In the genomic region with DNA sequence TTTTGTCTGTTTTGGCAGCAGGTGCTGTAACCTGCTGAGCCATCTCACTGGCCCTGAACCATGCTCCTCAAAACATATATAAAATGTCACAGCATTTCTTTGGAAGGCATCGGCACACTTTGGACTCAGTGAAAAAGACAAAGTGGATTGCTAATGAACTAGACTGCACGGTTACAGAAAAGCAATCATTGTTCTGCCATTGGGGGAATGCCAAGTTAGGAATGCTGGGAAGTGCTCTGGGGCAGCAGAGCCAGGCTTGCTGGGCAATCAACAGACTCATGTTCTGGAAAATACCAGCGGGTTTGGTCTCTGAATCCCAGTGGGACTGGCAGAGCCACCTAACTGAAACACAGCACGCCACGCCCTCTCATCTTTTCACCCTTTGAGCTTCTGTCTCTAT, we compare ENCODE assay signal across 10 mouse cellular contexts. TPM values are rescaled to one million over a fixed set of nuclear protein-coding genes. Genes with fewer than 3 reads are reported as not detected.
A peak's percentile ranks its signal among the peaks of the same experiment; 100 is the strongest.
DNase-seq lines count a peak whose midpoint lies in the region; ATAC-seq and TF ChIP-seq lines count a peak whose summit lies in the region.
"Had no signal": no experiment of that assay in that cellular context is flagged by ENCODE, and none has a peak within 500 bp of the region (broad histone marks: within the 10 kb centered on the region; RNA-seq: fewer than 3 reads in every experiment).

No protein-coding gene starts in this region.

- ATAC-seq in intestine, embryonic 16.5 days, result no peak
- ATAC-seq in intestine, embryonic 15.5 days, result no peak
- ATAC-seq in megakaryocyte-erythroid progenitor cell, adult 5-6 weeks (replicated peaks; ENCODE audit: low FRiP score, low TSS enrichment, poor library complexity, severe bottlenecking), result no peak

- peak; percentile 10 for DNase-seq in cerebellum, adult 9-11 months
- DNase-seq in cerebellum, adult 9-10 months, result no peak
- DNase-seq in kidney, postnatal 10 days, result peak; percentile 50
- DNase-seq in gastrocnemius, postnatal 36 days, result no peak
- DNase-seq: thymus, adult 2 months had no signal

- no peak overlapping the region for H3K4me3 ChIP-seq in intestine, embryonic 16.5 days (ENCODE audit: low read length)
- no peak overlapping the region for H3K4me3 ChIP-seq in intestine, embryonic 15.5 days (replicated peaks)
- H3K4me3 ChIP-seq in ES-Bruce4 (ENCODE audit: low read depth, low read length), result peak overlapping the region; percentile 22

- no peak overlapping the region for H3K9ac ChIP-seq in intestine, embryonic 16.5 days (ENCODE audit: low read depth, low read length)
- H3K9ac ChIP-seq in intestine, embryonic 15.5 days, result no peak overlapping the region
- peak overlapping the region; percentile 57 for H3K9ac ChIP-seq in ES-Bruce4 (ENCODE audit: low read depth, poor library complexity, severe bottlenecking)
- H3K9ac ChIP-seq: liver, embryonic 14.5 days had no signal

- intact Hi-C loops in gastrocnemius, postnatal 36 days (cut with DNase I), result no loop called here

- no peak overlapping the region for H3K27ac ChIP-seq in intestine, embryonic 16.5 days (ENCODE audit: low read length)
- no peak overlapping the region for H3K27ac ChIP-seq in intestine, embryonic 15.5 days
- H3K27ac ChIP-seq in ES-Bruce4 (ENCODE audit: insufficient read depth, low read length), result no peak overlapping the region
- H3K27ac ChIP-seq: liver, embryonic 14.5 days had no signal

- no peak for TF ChIP-seq POLR2A in ES-Bruce4 (IDR thresholded peaks at IDR 0.05; ENCODE audit: insufficient read depth, low read length)

- H3K9me3 ChIP-seq in intestine, embryonic 16.5 days (ENCODE audit: control insufficient read depth, low read length), result no peaks in the 10 kb centered on the region
- no peaks in the 10 kb centered on the region for H3K9me3 ChIP-seq in intestine, embryonic 15.5 days
- no peaks in the 10 kb centered on the region for H3K9me3 ChIP-seq in ES-Bruce4 (replicated peaks; ENCODE audit: control insufficient read depth, insufficient read depth, low read length, poor library complexity, severe bottlenecking)

- peak overlapping the region; percentile 19; the same call in 1 of the 2 replicates for H3K4me2 ChIP-seq in intestine, embryonic 16.5 days (ENCODE audit: low read depth, low read length)
- no peak overlapping the region; the same call in 1 of the 2 replicates for H3K4me2 ChIP-seq in intestine, embryonic 15.5 days (replicated peaks)

- H3K4me1 ChIP-seq in intestine, embryonic 16.5 days (ENCODE audit: control insufficient read depth, insufficient read depth, low read length), result peaks cover 8% of the 10 kb centered on the region; the same call in 1 of the 2 replicates
- peaks cover 16% of the 10 kb centered on the region; the same call in 1 of the 2 replicates for H3K4me1 ChIP-seq in intestine, embryonic 15.5 days (replicated peaks)
- no peaks in the 10 kb centered on the region for H3K4me1 ChIP-seq in ES-Bruce4 (ENCODE audit: control insufficient read depth, insufficient read depth, low read length)

- no peak for TF ChIP-seq CTCF in ES-Bruce4 (IDR thresholded peaks at IDR 0.05; ENCODE audit: low read depth, low read length)

- no peaks in the 10 kb centered on the region for H3K27me3 ChIP-seq in intestine, embryonic 16.5 days (replicated peaks; ENCODE audit: control insufficient read depth, insufficient read depth, low read length)
- no peaks in the 10 kb centered on the region for H3K27me3 ChIP-seq in intestine, embryonic 15.5 days (replicated peaks)
- H3K27me3 ChIP-seq in ES-Bruce4 (ENCODE audit: control insufficient read depth, insufficient read depth, low read length, poor library complexity, severe bottlenecking), result no peaks in the 10 kb centered on the region

- no peak for TF ChIP-seq EP300 in ES-Bruce4 (IDR thresholded peaks at IDR 0.05; ENCODE audit: insufficient read depth, low read depth, low read length)

- H3K36me3 ChIP-seq in intestine, embryonic 16.5 days (ENCODE audit: control insufficient read depth, insufficient read depth, low read length), result no peaks in the 10 kb centered on the region
- no peaks in the 10 kb centered on the region for H3K36me3 ChIP-seq in intestine, embryonic 15.5 days
- peaks cover 22% of the 10 kb centered on the region for H3K36me3 ChIP-seq in ES-Bruce4 (ENCODE audit: control insufficient read depth, insufficient read depth, low read length, poor library complexity, severe bottlenecking)

- 70% methylated on average over 5 of the region's 5 CpGs for WGBS in intestine, embryonic 16.5 days
- WGBS in intestine, embryonic 15.5 days, result 79% methylated on average over 5 of the region's 5 CpGs

RNA-seq across cellular contexts. Expression of a gene that starts 31.0 kb away (rescaled TPM):
- 14.5 and 17.3 TPM in 2 replicates for polyA plus RNA-seq in intestine, embryonic 16.5 days (2015; fragmentation: Nextera tagmentation; extraction: Ambion mirVana)
- polyA plus RNA-seq in intestine, embryonic 15.5 days (2015; fragmentation: Nextera tagmentation; extraction: Ambion mirVana), result 12.2 and 12.4 TPM in 2 replicates
- 55.5 and 57.5 TPM in 2 replicates for polyA plus RNA-seq in ES-Bruce4 (2011; ENCODE audit: insufficient read depth, insufficient read length, low read depth, missing spikeins)
- total RNA-seq in megakaryocyte-erythroid progenitor cell, adult 5-6 weeks (2014; fragmentation: Nextera tagmentation), result 7.6 and 10.8 TPM in 2 replicates
- 6.3 and 23.7 TPM in 2 replicates for total RNA-seq in megakaryocyte-erythroid progenitor cell, adult 5-6 weeks (2017)
- 1 to 10 TPM; 6.4 to 6.5 TPM for total RNA-seq in gastrocnemius, postnatal 36 days (2021)

Comparison
In these comparisons a context has a peak if more than half of its experiments do, and no peak if none do; other contexts are left out.
1. DNase-seq: peak in cerebellum, adult 9-11 months (single experiment) and kidney, postnatal 10 days (single experiment); none in cerebellum, adult 9-10 months (single experiment) and gastrocnemius, postnatal 36 days (0 of 2).